Mouse (Mus musculus): ENCODE data around the gene Tpcn2. TPM values are rescaled to one million over a fixed set of nuclear protein-coding genes. Genes with fewer than 3 reads are reported as not detected.

Gene Tpcn2
- polyA plus RNA-seq, 1 experiment from 2014 or later, result 0.95 TPM

- no peak overlapping the region for H3K4me2 ChIP-seq (ENCODE audit: low read depth, low read length)
- no peak overlapping the region for H3K9ac ChIP-seq (replicated peaks; ENCODE audit: low read depth, low read length)
- no peaks in the 10 kb centered on the region for H3K9me3 ChIP-seq (ENCODE audit: control insufficient read depth, low read length)
- H3K4me1 ChIP-seq (ENCODE audit: control insufficient read depth, insufficient read depth, low read length), result no peaks in the 10 kb centered on the region
- no peak overlapping the region for H3K4me3 ChIP-seq (ENCODE audit: low read depth, low read length)
- no peak overlapping the region for H3K27ac ChIP-seq (ENCODE audit: low read depth, low read length)
- WGBS, result 87% methylated on average over 3 of the region's 3 CpGs
- H3K36me3 ChIP-seq (ENCODE audit: control insufficient read depth, insufficient read depth, low read length), result no peaks in the 10 kb centered on the region
- no peak for ATAC-seq (ENCODE audit: low read depth)
- no peaks in the 10 kb centered on the region for H3K27me3 ChIP-seq (ENCODE audit: control insufficient read depth, insufficient read depth, low read length)
These were observed 28.3 kb upstream of the Tpcn2 start for GRCm38 (mm10) chr7:145312137-145312536.

GRCm38 (mm10) chr7:145310526-145310925 lies 26.7 kb upstream of the Tpcn2 start:
- no peak overlapping the region for H3K4me3 ChIP-seq (ENCODE audit: low read depth, low read length)
- no peaks in the 10 kb centered on the region for H3K36me3 ChIP-seq (ENCODE audit: control insufficient read depth, insufficient read depth, low read length)
- H3K9me3 ChIP-seq (ENCODE audit: control insufficient read depth, low read length), result no peaks in the 10 kb centered on the region
- no peaks in the 10 kb centered on the region for H3K27me3 ChIP-seq (ENCODE audit: control insufficient read depth, insufficient read depth, low read length)
- H3K9ac ChIP-seq (replicated peaks; ENCODE audit: low read depth, low read length), result no peak overlapping the region
- H3K27ac ChIP-seq (ENCODE audit: low read depth, low read length), result no peak overlapping the region
- ATAC-seq (ENCODE audit: low read depth), result no peak
- no peak overlapping the region for H3K4me2 ChIP-seq (ENCODE audit: low read depth, low read length)
- no peaks in the 10 kb centered on the region for H3K4me1 ChIP-seq (ENCODE audit: control insufficient read depth, insufficient read depth, low read length)
- 69% methylated on average over 5 of the region's 5 CpGs for WGBS

DNA sequence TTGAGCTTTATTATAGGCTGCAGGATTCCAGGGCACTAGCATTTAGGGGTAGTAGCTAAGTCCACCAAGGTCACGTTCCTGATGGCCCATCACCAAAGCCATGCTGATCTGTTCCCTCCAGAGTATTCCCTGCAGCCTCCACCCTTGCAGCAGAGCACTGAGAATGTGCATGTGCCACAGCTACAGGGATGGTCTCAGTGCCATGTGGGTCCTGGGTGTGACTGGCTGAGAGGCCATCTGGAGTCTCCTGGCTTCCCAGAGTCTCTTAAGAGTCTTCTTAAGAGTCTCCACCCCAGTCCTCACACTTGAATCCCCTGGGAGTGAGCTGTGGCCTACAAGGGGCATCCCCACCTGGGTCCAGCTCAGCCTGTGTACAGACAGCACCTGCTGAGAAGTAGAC lies 26.1 kb upstream of the Tpcn2 start:
- Histone ChIP-seq H3K4me3 (ENCODE audit: low read depth, low read length) (no peak overlapping the region), H3K27ac (ENCODE audit: low read depth, low read length) (no peak overlapping the region), H3K9me3 (ENCODE audit: control insufficient read depth, low read length) (no peaks in the 10 kb centered on the region), H3K4me1 (ENCODE audit: control insufficient read depth, insufficient read depth, low read length) (no peaks in the 10 kb centered on the region), H3K36me3 (ENCODE audit: control insufficient read depth, insufficient read depth, low read length) (no peaks in the 10 kb centered on the region), H3K27me3 (ENCODE audit: control insufficient read depth, insufficient read depth, low read length) (no peaks in the 10 kb centered on the region), H3K4me2 (ENCODE audit: low read depth, low read length) (no peak overlapping the region), H3K9ac (replicated peaks; ENCODE audit: low read depth, low read length) (no peak overlapping the region)
- 93% methylated on average over 1 of the region's 1 CpGs for WGBS
- ATAC-seq (ENCODE audit: low read depth), result no peak

DNA sequence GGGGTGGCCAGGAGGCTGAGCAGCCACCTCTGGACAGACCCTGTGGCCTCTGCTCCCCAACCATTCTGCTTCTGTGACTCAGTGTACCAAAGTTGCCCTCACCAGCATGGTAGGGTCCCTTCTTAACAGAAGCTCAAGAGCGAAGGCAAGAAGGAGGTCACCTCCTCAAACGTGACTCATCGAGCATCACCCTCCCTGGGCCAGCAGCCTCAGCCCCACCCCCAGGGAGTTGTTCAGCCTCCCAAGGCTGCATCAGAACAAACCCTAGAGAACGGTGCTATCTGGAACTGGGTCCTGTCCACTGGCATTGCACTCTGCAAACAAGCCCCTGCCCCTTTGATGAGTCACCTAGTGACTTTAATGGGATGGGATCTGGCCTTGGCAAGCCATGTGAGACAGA lies 25.1 kb upstream of the Tpcn2 start:
- no peak overlapping the region for H3K4me3 ChIP-seq (ENCODE audit: low read depth, low read length)

DNA sequence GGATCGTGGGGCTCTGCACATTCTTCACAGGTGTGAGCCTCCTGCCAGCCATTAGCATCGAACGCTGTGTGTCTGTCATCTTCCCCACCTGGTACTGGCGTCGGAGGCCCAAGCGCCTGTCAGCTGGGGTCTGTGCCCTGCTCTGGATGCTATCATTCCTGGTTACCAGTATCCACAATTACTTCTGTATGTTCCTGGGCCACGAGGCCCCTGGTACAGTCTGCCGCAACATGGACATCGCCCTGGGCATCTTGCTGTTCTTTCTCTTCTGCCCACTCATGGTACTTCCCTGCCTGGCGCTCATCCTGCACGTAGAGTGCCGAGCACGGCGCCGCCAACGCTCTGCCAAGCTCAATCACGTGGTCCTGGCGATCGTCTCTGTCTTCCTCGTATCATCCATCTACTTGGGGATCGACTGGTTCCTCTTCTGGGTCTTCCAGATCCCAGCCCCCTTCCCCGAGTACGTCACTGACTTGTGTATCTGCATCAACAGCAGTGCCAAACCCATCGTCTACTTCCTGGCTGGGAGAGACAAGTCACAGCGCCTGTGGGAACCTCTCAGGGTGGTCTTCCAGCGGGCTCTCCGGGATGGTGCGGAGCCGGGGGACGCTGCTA lies 24.4 kb upstream of the Tpcn2 start:
- 79% methylated on average over 30 of the region's 30 CpGs for WGBS
- no peaks in the 10 kb centered on the region for H3K4me1 ChIP-seq (ENCODE audit: control insufficient read depth, insufficient read depth, low read length)

More for the DNA sequence above, 25.1 kb upstream of the Tpcn2 start:
- ATAC-seq (ENCODE audit: low read depth), result no peak
- H3K9me3 ChIP-seq (ENCODE audit: control insufficient read depth, low read length), result no peaks in the 10 kb centered on the region
- no peaks in the 10 kb centered on the region for H3K36me3 ChIP-seq (ENCODE audit: control insufficient read depth, insufficient read depth, low read length)
- no peak overlapping the region for H3K9ac ChIP-seq (replicated peaks; ENCODE audit: low read depth, low read length)
- no peaks in the 10 kb centered on the region for H3K4me1 ChIP-seq (ENCODE audit: control insufficient read depth, insufficient read depth, low read length)
- 85% methylated on average over 4 of the region's 4 CpGs for WGBS
- H3K27me3 ChIP-seq (ENCODE audit: control insufficient read depth, insufficient read depth, low read length), result no peaks in the 10 kb centered on the region
- H3K4me2 ChIP-seq (ENCODE audit: low read depth, low read length), result no peak overlapping the region
- H3K27ac ChIP-seq (ENCODE audit: low read depth, low read length), result no peak overlapping the region

DNA sequence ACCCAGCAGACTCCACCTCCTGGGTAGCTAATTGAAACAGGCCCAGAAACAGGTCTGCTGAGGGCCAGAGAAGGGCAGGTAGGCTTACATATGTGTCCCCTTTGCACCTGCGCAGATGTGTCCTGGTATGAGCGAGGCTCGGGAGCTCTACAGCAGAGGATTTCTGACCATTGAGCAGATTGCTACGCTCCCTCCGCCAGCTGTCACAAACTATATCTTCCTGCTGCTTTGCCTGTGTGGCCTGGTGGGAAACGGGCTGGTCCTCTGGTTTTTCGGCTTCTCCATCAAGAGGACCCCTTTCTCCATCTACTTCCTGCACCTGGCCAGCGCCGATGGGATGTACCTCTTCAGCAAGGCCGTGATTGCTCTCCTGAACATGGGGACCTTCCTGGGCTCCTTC lies 23.8 kb upstream of the Tpcn2 start:
- H3K9me3 ChIP-seq (ENCODE audit: control insufficient read depth, low read length), result no peaks in the 10 kb centered on the region
- H3K27me3 ChIP-seq (ENCODE audit: control insufficient read depth, insufficient read depth, low read length), result no peaks in the 10 kb centered on the region
- H3K4me1 ChIP-seq (ENCODE audit: control insufficient read depth, insufficient read depth, low read length), result 0 out of 2 replicates have a peak, but pooled peaks cover 3% of the 10 kb centered on the region
- H3K36me3 ChIP-seq (ENCODE audit: control insufficient read depth, insufficient read depth, low read length), result no peaks in the 10 kb centered on the region
- H3K9ac ChIP-seq (replicated peaks; ENCODE audit: low read depth, low read length), result no peak overlapping the region
- ATAC-seq (ENCODE audit: low read depth), result no peak
- H3K4me3 ChIP-seq (ENCODE audit: low read depth, low read length), result no peak overlapping the region
- 91% methylated on average over 10 of the region's 10 CpGs for WGBS
- H3K4me2 ChIP-seq (ENCODE audit: low read depth, low read length), result no peak overlapping the region
- no peak overlapping the region for H3K27ac ChIP-seq (ENCODE audit: low read depth, low read length)

More for the DNA sequence above, 24.4 kb upstream of the Tpcn2 start:
- H3K9ac ChIP-seq (replicated peaks; ENCODE audit: low read depth, low read length), result no peak overlapping the region
- no peak for ATAC-seq (ENCODE audit: low read depth)
- H3K27ac ChIP-seq (ENCODE audit: low read depth, low read length), result no peak overlapping the region
- no peak overlapping the region for H3K4me3 ChIP-seq (ENCODE audit: low read depth, low read length)
- H3K9me3 ChIP-seq (ENCODE audit: control insufficient read depth, low read length), result no peaks in the 10 kb centered on the region
- no peaks in the 10 kb centered on the region for H3K36me3 ChIP-seq (ENCODE audit: control insufficient read depth, insufficient read depth, low read length)
- H3K4me2 ChIP-seq (ENCODE audit: low read depth, low read length), result no peak overlapping the region
- no peaks in the 10 kb centered on the region for H3K27me3 ChIP-seq (ENCODE audit: control insufficient read depth, insufficient read depth, low read length)

DNA sequence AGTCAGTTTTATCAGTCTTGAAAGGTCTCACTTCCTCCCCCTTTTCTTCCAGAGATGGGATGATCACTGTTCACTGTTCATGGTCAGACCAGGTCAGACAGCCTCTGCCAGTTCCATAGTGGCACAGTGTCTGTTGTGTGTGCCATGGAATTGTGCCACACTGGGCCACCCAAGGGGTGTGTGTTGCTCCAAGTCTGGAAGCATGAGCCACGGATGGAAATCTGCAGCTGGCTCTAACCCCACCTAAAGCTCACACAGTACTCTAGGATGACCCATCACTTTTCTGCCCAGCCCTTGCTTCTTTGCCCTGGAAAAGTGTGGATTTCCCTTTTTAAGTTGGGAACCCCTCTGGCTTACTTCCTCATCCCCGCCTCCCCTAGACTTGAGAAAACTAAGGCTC lies 20.3 kb upstream of the Tpcn2 start:
- Histone ChIP-seq H3K27ac (ENCODE audit: low read depth, low read length) (no peak overlapping the region), H3K27me3 (ENCODE audit: control insufficient read depth, insufficient read depth, low read length) (no peaks in the 10 kb centered on the region), H3K4me3 (ENCODE audit: low read depth, low read length) (no peak overlapping the region), H3K4me1 (ENCODE audit: control insufficient read depth, insufficient read depth, low read length) (0 out of 2 replicates have a peak, but pooled peaks cover 3% of the 10 kb centered on the region), H3K9ac (replicated peaks; ENCODE audit: low read depth, low read length) (no peak overlapping the region), H3K4me2 (ENCODE audit: low read depth, low read length) (no peak overlapping the region), H3K36me3 (ENCODE audit: control insufficient read depth, insufficient read depth, low read length) (no peaks in the 10 kb centered on the region), H3K9me3 (ENCODE audit: control insufficient read depth, low read length) (no peaks in the 10 kb centered on the region)
- no peak for ATAC-seq (ENCODE audit: low read depth)
- 84% methylated on average over 2 of the region's 2 CpGs for WGBS

- Histone ChIP-seq H3K4me1 (ENCODE audit: control insufficient read depth, insufficient read depth, low read length) (0 out of 2 replicates have a peak, but pooled peaks cover 3% of the 10 kb centered on the region), H3K9me3 (ENCODE audit: control insufficient read depth, low read length) (no peaks in the 10 kb centered on the region), H3K4me2 (ENCODE audit: low read depth, low read length) (peak overlapping the region; percentile 41), H3K4me3 (ENCODE audit: low read depth, low read length) (no peak overlapping the region), H3K36me3 (ENCODE audit: control insufficient read depth, insufficient read depth, low read length) (no peaks in the 10 kb centered on the region), H3K27ac (ENCODE audit: low read depth, low read length) (no peak overlapping the region), H3K27me3 (ENCODE audit: control insufficient read depth, insufficient read depth, low read length) (no peaks in the 10 kb centered on the region), H3K9ac (replicated peaks; ENCODE audit: low read depth, low read length) (no peak overlapping the region)
- peak; percentile 87 for ATAC-seq (ENCODE audit: low read depth)
- WGBS, result 8% methylated on average over 20 of the region's 20 CpGs
These were observed 18.9 kb upstream of the Tpcn2 start for GRCm38 (mm10) chr7:145302488-145303285.

- WGBS, result 85% methylated on average over 6 of the region's 6 CpGs
- Histone ChIP-seq H3K4me2 (ENCODE audit: low read depth, low read length) (no peak overlapping the region), H3K4me1 (ENCODE audit: control insufficient read depth, insufficient read depth, low read length) (0 out of 2 replicates have a peak, but pooled peaks cover 3% of the 10 kb centered on the region)
These were observed 17.7 kb upstream of the Tpcn2 start for GRCm38 (mm10) chr7:145301341-145302005.

More at GRCm38 (mm10) chr7:145301341-145302005, 17.7 kb upstream of the Tpcn2 start:
- Histone ChIP-seq H3K27me3 (ENCODE audit: control insufficient read depth, insufficient read depth, low read length) (no peaks in the 10 kb centered on the region), H3K9ac (replicated peaks; ENCODE audit: low read depth, low read length) (no peak overlapping the region), H3K36me3 (ENCODE audit: control insufficient read depth, insufficient read depth, low read length) (no peaks in the 10 kb centered on the region), H3K27ac (ENCODE audit: low read depth, low read length) (no peak overlapping the region), H3K4me3 (ENCODE audit: low read depth, low read length) (no peak overlapping the region), H3K9me3 (ENCODE audit: control insufficient read depth, low read length) (no peaks in the 10 kb centered on the region)
- no peak for ATAC-seq (ENCODE audit: low read depth)
